Mouse (Mus musculus) limb, embryonic 15.5 days (tissue): ENCODE measurements around the gene Prickle2. TPM values are rescaled to one million over a fixed set of nuclear protein-coding genes. Genes with fewer than 3 reads are reported as not detected.

Experiments used
- ATAC-seq: fragments of 200-750 bp; cut with Nextera tagmentation; 2 replicates; pipeline ENCODE4 v1.8.0; 2017; ENCODE audit warnings: low read depth, moderate TSS enrichment; ENCODE audit not compliant: insufficient number of reproducible peaks, low FRiP score, low TSS enrichment
- H3K27ac ChIP-seq: fragments of 300-500 bp; sonication (generic); 2 replicates; pipeline ENCODE4 v1.5.1; 2015; ENCODE audit warnings: moderate library complexity, mild to moderate bottlenecking, inconsistent platforms
- H3K27me3 ChIP-seq: fragments of 300-500 bp; sonication (generic); 2 replicates; pipeline ENCODE4 v1.6.1; 2015; ENCODE audit warnings: inconsistent platforms
- H3K36me3 ChIP-seq: fragments of 300-500 bp; sonication (generic); 2 replicates; pipeline ENCODE4 v1.6.1; 2015; ENCODE audit warnings: inconsistent platforms
- H3K4me1 ChIP-seq: fragments of 300-500 bp; sonication (generic); 2 replicates; pipeline ENCODE4 v1.6.1; 2015; ENCODE audit warnings: inconsistent platforms
- H3K4me2 ChIP-seq: fragments of 300-500 bp; sonication (generic); 2 replicates; pipeline ENCODE4 v1.6.1; 2015; ENCODE audit warnings: mild to moderate bottlenecking, inconsistent platforms
- H3K4me3 ChIP-seq: fragments of 300-500 bp; sonication (generic); 2 replicates; pipeline ENCODE4 v1.5.1; 2015; ENCODE audit warnings: mild to moderate bottlenecking, inconsistent platforms
- H3K9ac ChIP-seq: fragments of 300-500 bp; sonication (generic); 2 replicates; pipeline ENCODE4 v1.6.1; 2015; ENCODE audit warnings: inconsistent platforms
- H3K9me3 ChIP-seq: fragments of 300-500 bp; sonication (generic); 2 replicates; pipeline ENCODE4 v1.6.1; 2016; ENCODE audit warnings: inconsistent platforms
- WGBS: fragments of 180-500 bp; shearing (Covaris S2); methylation state at CpG from one replicate; pipeline ENCODE4 v1.1.7; 2015; 5-methylcytosine and 5-hydroxymethylcytosine counted together
- polyA plus RNA-seq: library from polyadenylated mRNA; unstranded; fragments of >200 nt; fragmentation: Nextera tagmentation; extraction: Ambion mirVana; gene quantifications from 2 replicates; pipeline ENCODE4 v1.2.1, GENCODE M21; 2015

The Prickle2 gene
- polyA plus RNA-seq, 1 experiment from 2014 or later = 5.8 TPM

GRCm38 (mm10) chr6:92532896-92533295 is 173.1 kb downstream of the Prickle2 start:
- H3K27me3 ChIP-seq = no peaks in the 10 kb centered on the region
- no peak for ATAC-seq
- H3K4me1 ChIP-seq = peaks cover 21% of the 10 kb centered on the region
- no peak overlapping the region for H3K4me3 ChIP-seq
- H3K9ac ChIP-seq = no peak overlapping the region
- no peaks in the 10 kb centered on the region for H3K36me3 ChIP-seq
- H3K9me3 ChIP-seq = no peaks in the 10 kb centered on the region
- H3K27ac ChIP-seq = no peak overlapping the region
- 25% methylated on average over 3 of the region's 3 CpGs for WGBS
- H3K4me2 ChIP-seq = no peak overlapping the region

- 55% methylated on average over 6 of the region's 6 CpGs for WGBS
- Histone ChIP-seq H3K9ac (no peak overlapping the region), H3K4me2 (no peak overlapping the region), H3K27me3 (no peaks in the 10 kb centered on the region), H3K4me1 (peaks cover 21% of the 10 kb centered on the region), H3K4me3 (no peak overlapping the region), H3K9me3 (no peaks in the 10 kb centered on the region), H3K27ac (no peak overlapping the region), H3K36me3 (no peaks in the 10 kb centered on the region)
- ATAC-seq = no peak
Measured at GRCm38 (mm10) chr6:92532331-92532730, 173.6 kb downstream of the Prickle2 start.

GRCm38 (mm10) chr6:92526212-92526611 is 179.7 kb downstream of the Prickle2 start:
- no peaks in the 10 kb centered on the region for H3K27me3 ChIP-seq
- H3K4me2 ChIP-seq = no peak overlapping the region
- H3K4me1 ChIP-seq = 0 out of 2 replicates have a peak, but pooled peaks cover 6% of the 10 kb centered on the region
- no peaks in the 10 kb centered on the region for H3K36me3 ChIP-seq
- no peaks in the 10 kb centered on the region for H3K9me3 ChIP-seq
- H3K9ac ChIP-seq = no peak overlapping the region
- WGBS = 43% methylated on average over 3 of the region's 3 CpGs
- H3K27ac ChIP-seq = no peak overlapping the region
- ATAC-seq = no peak
- no peak overlapping the region for H3K4me3 ChIP-seq

- no peaks in the 10 kb centered on the region for H3K27me3 ChIP-seq
- H3K9me3 ChIP-seq = no peaks in the 10 kb centered on the region
- H3K9ac ChIP-seq = no peak overlapping the region
- H3K4me2 ChIP-seq = no peak overlapping the region
- H3K4me3 ChIP-seq = no peak overlapping the region
- H3K4me1 ChIP-seq = 0 out of 2 replicates have a peak, but pooled peaks cover 6% of the 10 kb centered on the region
- 80% methylated on average over 2 of the region's 2 CpGs for WGBS
- no peak for ATAC-seq
- no peak overlapping the region for H3K27ac ChIP-seq
- H3K36me3 ChIP-seq = no peaks in the 10 kb centered on the region
Measured at GRCm38 (mm10) chr6:92525646-92526045, 180.3 kb downstream of the Prickle2 start.

- Histone ChIP-seq H3K9me3 (no peaks in the 10 kb centered on the region), H3K4me3 (no peak overlapping the region), H3K4me2 (no peak overlapping the region), H3K4me1 (0 out of 2 replicates have a peak, but pooled peaks cover 6% of the 10 kb centered on the region), H3K27ac (no peak overlapping the region), H3K9ac (no peak overlapping the region), H3K27me3 (no peaks in the 10 kb centered on the region), H3K36me3 (no peaks in the 10 kb centered on the region)
- 56% methylated on average over 7 of the region's 7 CpGs for WGBS
- no peak for ATAC-seq
Measured at GRCm38 (mm10) chr6:92521526-92522075, 184.4 kb downstream of the Prickle2 start.

GRCm38 (mm10) chr6:92520088-92520875 is 185.7 kb downstream of the Prickle2 start:
- no peak overlapping the region for H3K4me3 ChIP-seq
- H3K9ac ChIP-seq = no peak overlapping the region
- 62% methylated on average over 5 of the region's 5 CpGs for WGBS
- no peak overlapping the region for H3K4me2 ChIP-seq
- no peak for ATAC-seq
- H3K27me3 ChIP-seq = no peaks in the 10 kb centered on the region
- H3K9me3 ChIP-seq = no peaks in the 10 kb centered on the region
- H3K27ac ChIP-seq = no peak overlapping the region
- H3K4me1 ChIP-seq = 0 out of 2 replicates have a peak, but pooled peaks cover 6% of the 10 kb centered on the region
- no peaks in the 10 kb centered on the region for H3K36me3 ChIP-seq

GRCm38 (mm10) chr6:92518438-92518968 is 187.5 kb downstream of the Prickle2 start:
- Histone ChIP-seq H3K4me3 (no peak overlapping the region), H3K4me1 (0 out of 2 replicates have a peak, but pooled peaks cover 6% of the 10 kb centered on the region), H3K27ac (no peak overlapping the region), H3K9me3 (no peaks in the 10 kb centered on the region), H3K4me2 (no peak overlapping the region), H3K9ac (no peak overlapping the region), H3K36me3 (no peaks in the 10 kb centered on the region), H3K27me3 (no peaks in the 10 kb centered on the region)
- 80% methylated on average over 6 of the region's 6 CpGs for WGBS
- ATAC-seq = no peak

GRCm38 (mm10) chr6:92517002-92517401 is 189.0 kb downstream of the Prickle2 start:
- Histone ChIP-seq H3K4me1 (0 out of 2 replicates have a peak, but pooled peaks cover 6% of the 10 kb centered on the region), H3K9me3 (no peaks in the 10 kb centered on the region), H3K36me3 (no peaks in the 10 kb centered on the region), H3K4me3 (no peak overlapping the region), H3K9ac (no peak overlapping the region), H3K27me3 (no peaks in the 10 kb centered on the region), H3K4me2 (no peak overlapping the region), H3K27ac (no peak overlapping the region)
- no peak for ATAC-seq
- WGBS = 57% methylated on average over 2 of the region's 2 CpGs

- 85% methylated on average over 1 of the region's 1 CpGs for WGBS
- Histone ChIP-seq H3K27me3 (no peaks in the 10 kb centered on the region), H3K36me3 (no peaks in the 10 kb centered on the region), H3K27ac (no peak overlapping the region), H3K9ac (no peak overlapping the region), H3K9me3 (no peaks in the 10 kb centered on the region), H3K4me1 (no peaks in the 10 kb centered on the region), H3K4me3 (no peak overlapping the region), H3K4me2 (no peak overlapping the region)
- no peak for ATAC-seq
Measured at GRCm38 (mm10) chr6:92512001-92512400, 194.0 kb downstream of the Prickle2 start.

GRCm38 (mm10) chr6:92509712-92510111 is 196.2 kb downstream of the Prickle2 start:
- H3K4me2 ChIP-seq = no peak overlapping the region
- no peaks in the 10 kb centered on the region for H3K4me1 ChIP-seq
- H3K4me3 ChIP-seq = no peak overlapping the region
- H3K27ac ChIP-seq = no peak overlapping the region
- ATAC-seq = no peak
- H3K36me3 ChIP-seq = no peaks in the 10 kb centered on the region
- WGBS = 58% methylated on average over 2 of the region's 2 CpGs
- H3K9me3 ChIP-seq = no peaks in the 10 kb centered on the region
- no peak overlapping the region for H3K9ac ChIP-seq
- H3K27me3 ChIP-seq = no peaks in the 10 kb centered on the region

- Histone ChIP-seq H3K4me2 (no peak overlapping the region), H3K4me1 (no peaks in the 10 kb centered on the region), H3K4me3 (no peak overlapping the region), H3K36me3 (no peaks in the 10 kb centered on the region), H3K27me3 (no peaks in the 10 kb centered on the region), H3K9me3 (no peaks in the 10 kb centered on the region), H3K9ac (no peak overlapping the region), H3K27ac (no peak overlapping the region)
- 76% methylated on average over 3 of the region's 3 CpGs for whole genome bisulfite sequencing
- ATAC-seq = no peak
Measured at GRCm38 (mm10) chr6:92506276-92506675, 199.7 kb downstream of the Prickle2 start.

- no peak overlapping the region for H3K4me2 ChIP-seq
- no peak overlapping the region for H3K27ac ChIP-seq
- H3K27me3 ChIP-seq = no peaks in the 10 kb centered on the region
- H3K4me1 ChIP-seq = peaks cover 14% of the 10 kb centered on the region
- H3K36me3 ChIP-seq = no peaks in the 10 kb centered on the region
- ATAC-seq = no peak
- 56% methylated on average over 4 of the region's 4 CpGs for WGBS
- no peaks in the 10 kb centered on the region for H3K9me3 ChIP-seq
- no peak overlapping the region for H3K4me3 ChIP-seq
- no peak overlapping the region for H3K9ac ChIP-seq
Measured at GRCm38 (mm10) chr6:92499449-92499848, 206.5 kb downstream of the Prickle2 start.
